Mouse (Mus musculus) neural tube, embryonic 12.5 days (tissue): ENCODE data around the gene Aipl1. TPM values are rescaled to one million over a fixed set of nuclear protein-coding genes. Genes with fewer than 3 reads are reported as not detected.

Experiments used
- ATAC-seq: fragments of 200-750 bp; cut with Nextera tagmentation; 2 replicates; pipeline ENCODE4 v1.8.0; 2017; ENCODE audit warnings: low read depth, mild to moderate bottlenecking, moderate TSS enrichment, moderate library complexity; ENCODE audit not compliant: low FRiP score
- H3K27ac ChIP-seq: fragments of 300-500 bp; sonication (generic); 2 replicates; pipeline ENCODE4 v1.5.1; 2016
- H3K27me3 ChIP-seq: fragments of 300-500 bp; sonication (generic); replicated peaks from 2 replicates; pipeline ENCODE4 v1.6.1; 2016; ENCODE audit warnings: mild to moderate bottlenecking
- H3K36me3 ChIP-seq: fragments of 300-500 bp; sonication (generic); 2 replicates; pipeline ENCODE4 v1.6.1; 2016; ENCODE audit warnings: mild to moderate bottlenecking
- H3K4me1 ChIP-seq: fragments of 300-500 bp; sonication (generic); 2 replicates; pipeline ENCODE4 v1.6.1; 2016
- H3K4me2 ChIP-seq: fragments of 300-500 bp; sonication (generic); replicated peaks from 2 replicates; pipeline ENCODE4 v1.6.1; 2016; ENCODE audit warnings: mild to moderate bottlenecking
- H3K4me3 ChIP-seq: fragments of 300-500 bp; sonication (generic); 2 replicates; pipeline ENCODE4 v1.5.1; 2016
- H3K9ac ChIP-seq: fragments of 300-500 bp; sonication (generic); 2 replicates; pipeline ENCODE4 v1.6.1; 2016; ENCODE audit warnings: mild to moderate bottlenecking
- H3K9me3 ChIP-seq: fragments of 300-500 bp; sonication (generic); 2 replicates; pipeline ENCODE4 v1.6.1; 2016; ENCODE audit warnings: mild to moderate bottlenecking
- WGBS: fragments of 180-500 bp; shearing (Covaris S2); methylation state at CpG from one replicate; pipeline ENCODE4 v1.1.7; 2016; 5-methylcytosine and 5-hydroxymethylcytosine counted together
- polyA plus RNA-seq: library from polyadenylated mRNA; unstranded; fragments of >200 nt; fragmentation: Nextera tagmentation; extraction: Ambion mirVana; gene quantifications from 2 replicates; pipeline ENCODE4 v1.2.1, GENCODE M21; 2016

The Aipl1 gene
- polyA plus RNA-seq: 0.24 and 0.47 TPM in 2 replicates

DNA sequence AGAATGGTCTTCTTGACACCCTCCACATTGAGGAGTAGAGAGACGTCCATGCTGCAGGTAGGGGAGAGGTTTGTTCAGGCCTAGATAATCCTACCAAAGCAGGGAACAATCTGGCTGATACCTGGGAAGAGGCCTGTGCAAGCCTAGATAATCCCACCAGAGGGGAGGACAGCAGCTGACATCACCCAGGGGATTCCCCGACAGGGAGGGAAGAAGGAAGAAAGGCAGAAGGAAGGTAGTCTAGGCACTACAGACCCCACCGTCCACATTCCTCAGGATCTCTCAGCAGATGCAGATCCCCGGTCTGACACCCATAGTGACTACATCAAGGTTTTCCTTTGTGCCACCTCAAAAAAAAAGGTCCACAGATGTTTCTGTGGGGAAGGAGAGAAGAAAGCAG, at the start of gene Aipl1:
Aipl1 (minus strand) TSS at position 101 of the 400 bp plus-strand sequence.
- Histone ChIP-seq H3K9ac (no peak within 1 kb of the TSS), H3K36me3 (no peaks in the 10 kb centered on the region), H3K4me2 (no peak within 1 kb of the TSS), H3K4me3 (no peak within 1 kb of the TSS), H3K27ac (no peak within 1 kb of the TSS), H3K4me1 (peaks cover 34% of the 10 kb centered on the region), H3K27me3 (no peaks in the 10 kb centered on the region), H3K9me3 (no peaks in the 10 kb centered on the region)
- ATAC-seq: no peak
- 78% methylated on average over 4 of the region's 4 CpGs for WGBS

DNA sequence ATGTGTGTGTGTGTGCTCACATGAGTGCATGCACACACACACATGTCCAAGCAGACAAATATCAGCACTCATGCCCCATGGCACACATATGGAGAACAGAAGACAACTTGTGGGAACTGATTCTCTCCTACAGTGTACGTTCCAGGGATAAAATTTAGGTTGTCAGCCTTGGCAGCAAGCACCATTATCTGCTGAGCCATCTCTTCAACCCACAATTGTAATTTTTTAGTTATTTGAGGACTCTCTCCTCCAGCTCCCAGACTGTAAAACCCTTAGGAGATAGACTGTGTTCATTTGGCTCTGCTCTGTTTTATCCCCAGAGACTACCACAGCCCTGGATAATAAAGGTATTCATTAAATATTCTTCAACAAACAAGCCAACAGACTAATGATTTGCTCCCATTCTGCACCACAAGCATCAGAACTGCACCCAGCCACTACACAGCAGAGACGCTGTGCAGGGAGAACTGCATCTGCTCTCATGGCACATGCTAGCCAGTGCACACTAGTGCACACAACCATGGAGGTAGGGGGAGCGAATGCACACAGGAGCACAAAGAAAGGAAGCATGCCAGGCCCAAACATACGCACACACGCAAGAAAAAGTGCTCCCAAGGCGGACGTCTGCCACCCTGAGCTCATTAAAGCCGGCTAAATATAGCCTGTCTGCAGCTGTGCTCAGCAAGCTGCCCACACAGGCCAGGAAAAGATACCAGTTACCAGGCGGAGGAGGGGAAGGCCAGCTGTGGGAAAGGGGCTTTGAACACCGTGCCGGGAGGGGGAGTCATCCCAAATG, 49.1 kb upstream of the Aipl1 start:
- 41% methylated on average over 11 of the region's 11 CpGs for WGBS
- H3K27ac ChIP-seq: peak overlapping the region; percentile 48; the same call in 1 of the 2 replicates
- H3K4me3 ChIP-seq: no peak overlapping the region
- no peak overlapping the region for H3K9ac ChIP-seq
- no peak; the same call in 1 of the 2 replicates for ATAC-seq
- H3K36me3 ChIP-seq: no peaks in the 10 kb centered on the region
- no peaks in the 10 kb centered on the region for H3K27me3 ChIP-seq
- no peak overlapping the region for H3K4me2 ChIP-seq
- H3K4me1 ChIP-seq: peaks cover 18% of the 10 kb centered on the region
- H3K9me3 ChIP-seq: no peaks in the 10 kb centered on the region

DNA sequence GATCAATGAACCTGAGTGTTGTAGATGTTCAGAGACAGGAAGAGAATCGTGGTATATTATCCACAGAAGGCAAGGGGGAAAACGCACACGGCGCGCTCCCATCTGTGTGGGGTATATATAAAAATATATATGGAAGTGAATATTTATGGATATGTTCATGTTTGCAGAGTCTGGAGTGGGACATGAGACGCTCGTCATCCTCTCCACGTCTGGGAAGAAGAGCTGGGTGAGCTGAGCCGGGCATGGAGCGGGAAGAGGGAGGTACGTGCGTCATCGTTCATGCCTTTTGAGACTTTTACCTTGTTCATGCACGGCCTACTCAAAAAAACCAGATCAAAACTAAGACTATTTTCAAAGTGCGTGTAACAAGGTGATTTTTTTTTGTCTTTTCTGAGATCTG, 47.0 kb upstream of the Aipl1 start:
- Histone ChIP-seq H3K9ac (no peak overlapping the region), H3K4me2 (no peak overlapping the region), H3K9me3 (no peaks in the 10 kb centered on the region), H3K4me1 (peaks cover 18% of the 10 kb centered on the region), H3K4me3 (no peak overlapping the region), H3K27ac (no peak overlapping the region), H3K36me3 (no peaks in the 10 kb centered on the region), H3K27me3 (no peaks in the 10 kb centered on the region)
- no peak for ATAC-seq
- 96% methylated on average over 15 of the region's 15 CpGs for WGBS

DNA sequence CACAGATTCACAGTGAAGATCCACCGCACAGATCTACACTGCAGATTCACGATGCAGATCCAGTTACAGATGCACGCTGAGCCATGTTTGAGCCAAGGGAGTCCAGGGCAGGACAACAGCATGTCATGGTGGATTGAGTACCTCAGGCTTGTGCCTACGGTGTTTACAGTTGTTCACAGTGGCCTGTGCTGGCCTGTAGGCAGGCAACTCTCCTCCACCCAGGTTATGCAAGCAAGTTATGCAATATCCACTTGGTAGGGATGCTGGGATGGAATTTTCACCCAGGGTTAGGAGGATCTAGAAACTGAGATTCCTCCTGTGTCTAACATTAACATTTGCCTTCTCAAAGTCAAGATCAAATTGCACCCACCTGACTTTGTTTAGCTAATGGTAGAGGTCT, 45.3 kb upstream of the Aipl1 start:
- Histone ChIP-seq H3K4me3 (no peak overlapping the region), H3K9ac (no peak overlapping the region), H3K9me3 (no peaks in the 10 kb centered on the region), H3K27ac (no peak overlapping the region), H3K36me3 (no peaks in the 10 kb centered on the region), H3K27me3 (no peaks in the 10 kb centered on the region), H3K4me1 (peaks cover 14% of the 10 kb centered on the region; the same call in 1 of the 2 replicates), H3K4me2 (no peak overlapping the region)
- ATAC-seq: no peak
- 96% methylated on average over 4 of the region's 4 CpGs for WGBS

DNA sequence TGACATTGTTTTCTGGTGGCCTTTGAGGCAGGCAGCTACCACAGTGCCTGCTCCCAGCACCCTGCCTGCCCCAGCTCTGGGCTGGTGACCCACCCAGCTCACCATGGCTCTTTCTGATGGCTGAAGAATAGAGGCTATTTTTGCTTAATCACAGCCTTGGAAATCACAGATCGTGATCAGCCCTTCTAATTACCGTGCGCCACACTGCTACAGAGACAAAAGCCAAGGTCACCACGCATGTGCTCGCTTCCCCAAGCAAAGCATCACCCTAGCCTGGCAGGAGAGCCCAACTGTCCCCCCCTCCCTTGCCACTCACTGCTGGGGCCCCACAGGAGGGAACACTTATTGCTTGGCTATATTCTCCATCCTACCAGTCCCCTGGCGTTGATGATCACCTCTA, 43.2 kb upstream of the Aipl1 start:
- WGBS: 75% methylated on average over 6 of the region's 6 CpGs
- no peak for ATAC-seq
- H3K4me3 ChIP-seq: no peak overlapping the region

DNA sequence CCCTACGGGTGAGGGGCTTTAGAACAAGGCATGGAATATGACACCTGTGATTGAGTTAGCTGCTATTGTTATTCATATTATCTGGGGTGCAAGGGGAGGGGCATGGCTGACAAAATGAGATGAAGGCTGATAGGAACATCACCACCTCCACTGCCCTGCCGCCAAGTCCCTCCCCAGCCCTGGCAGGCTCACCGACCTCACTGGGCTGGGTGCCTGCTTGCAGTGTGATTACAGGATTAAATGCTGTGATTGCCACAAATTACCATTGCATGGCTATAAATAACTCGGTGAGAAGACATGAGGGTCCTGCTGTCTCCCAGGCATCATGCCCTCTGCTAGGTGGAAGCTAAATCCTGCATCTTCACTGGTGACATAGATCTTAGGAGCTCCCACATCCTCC, 41.3 kb upstream of the Aipl1 start:
- 54% methylated on average over 4 of the region's 4 CpGs for WGBS
- no peaks in the 10 kb centered on the region for H3K36me3 ChIP-seq
- no peak for ATAC-seq

More for the DNA sequence above, 43.2 kb upstream of the Aipl1 start:
- no peak overlapping the region for H3K27ac ChIP-seq
- no peak overlapping the region for H3K4me2 ChIP-seq
- no peaks in the 10 kb centered on the region for H3K27me3 ChIP-seq
- no peaks in the 10 kb centered on the region for H3K4me1 ChIP-seq
- H3K9me3 ChIP-seq: no peaks in the 10 kb centered on the region
- no peaks in the 10 kb centered on the region for H3K36me3 ChIP-seq
- H3K9ac ChIP-seq: no peak overlapping the region

DNA sequence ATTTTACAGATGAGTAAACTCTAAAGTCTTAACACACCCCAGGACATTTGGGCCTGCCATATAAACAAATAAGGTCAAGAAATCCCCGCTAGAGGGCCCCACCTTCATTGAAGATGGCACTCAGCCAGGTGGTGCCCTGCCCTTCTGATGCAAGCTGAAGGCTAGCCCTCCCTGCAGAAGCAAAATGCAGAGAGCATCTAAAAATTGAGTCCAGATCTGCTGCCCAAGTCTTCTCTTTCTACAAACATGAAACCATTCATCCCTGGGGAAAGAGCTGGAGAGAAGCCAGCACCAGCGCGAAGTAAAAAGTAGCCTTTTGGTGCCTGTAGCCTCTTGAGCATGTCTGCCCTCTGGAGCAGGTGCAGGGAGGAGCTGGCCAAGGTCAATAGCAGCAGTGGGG, 40.7 kb upstream of the Aipl1 start:
- H3K9me3 ChIP-seq: no peaks in the 10 kb centered on the region
- H3K4me3 ChIP-seq: no peak overlapping the region
- H3K36me3 ChIP-seq: no peaks in the 10 kb centered on the region
- no peak overlapping the region for H3K9ac ChIP-seq
- 52% methylated on average over 3 of the region's 3 CpGs for WGBS
- no peaks in the 10 kb centered on the region for H3K4me1 ChIP-seq
- no peaks in the 10 kb centered on the region for H3K27me3 ChIP-seq
- H3K4me2 ChIP-seq: no peak overlapping the region
- no peak for ATAC-seq
- H3K27ac ChIP-seq: no peak overlapping the region

More for the DNA sequence above, 41.3 kb upstream of the Aipl1 start:
- Histone ChIP-seq H3K27ac (no peak overlapping the region), H3K4me1 (no peaks in the 10 kb centered on the region), H3K4me2 (no peak overlapping the region), H3K9ac (no peak overlapping the region), H3K9me3 (no peaks in the 10 kb centered on the region), H3K27me3 (no peaks in the 10 kb centered on the region), H3K4me3 (no peak overlapping the region)

DNA sequence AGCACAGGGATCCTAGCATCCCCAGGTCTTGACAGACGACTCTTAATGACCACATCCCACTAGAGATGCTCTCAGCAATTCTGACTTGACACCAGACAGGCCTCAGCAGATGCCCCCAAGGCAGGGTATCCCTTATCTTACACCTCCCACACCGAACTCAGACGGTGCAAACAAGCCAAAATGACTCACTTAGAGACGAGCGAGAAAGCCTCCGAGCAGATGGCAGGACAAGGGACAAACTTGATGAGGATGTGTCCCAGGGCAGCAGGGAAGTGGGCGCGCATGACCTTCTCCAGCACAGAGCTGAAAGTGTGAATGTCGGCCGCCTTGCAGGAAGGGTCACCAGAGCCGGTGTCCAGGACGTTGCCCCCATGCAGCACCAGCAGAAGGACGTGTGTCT, 36.9 kb upstream of the Aipl1 start:
- Histone ChIP-seq H3K27ac (no peak overlapping the region), H3K4me3 (no peak overlapping the region), H3K27me3 (no peaks in the 10 kb centered on the region), H3K9me3 (no peaks in the 10 kb centered on the region), H3K4me1 (peaks cover 7% of the 10 kb centered on the region; the same call in 1 of the 2 replicates), H3K36me3 (no peaks in the 10 kb centered on the region), H3K4me2 (no peak overlapping the region), H3K9ac (no peak overlapping the region)
- no peak for ATAC-seq
- 88% methylated on average over 13 of the region's 13 CpGs for WGBS

DNA sequence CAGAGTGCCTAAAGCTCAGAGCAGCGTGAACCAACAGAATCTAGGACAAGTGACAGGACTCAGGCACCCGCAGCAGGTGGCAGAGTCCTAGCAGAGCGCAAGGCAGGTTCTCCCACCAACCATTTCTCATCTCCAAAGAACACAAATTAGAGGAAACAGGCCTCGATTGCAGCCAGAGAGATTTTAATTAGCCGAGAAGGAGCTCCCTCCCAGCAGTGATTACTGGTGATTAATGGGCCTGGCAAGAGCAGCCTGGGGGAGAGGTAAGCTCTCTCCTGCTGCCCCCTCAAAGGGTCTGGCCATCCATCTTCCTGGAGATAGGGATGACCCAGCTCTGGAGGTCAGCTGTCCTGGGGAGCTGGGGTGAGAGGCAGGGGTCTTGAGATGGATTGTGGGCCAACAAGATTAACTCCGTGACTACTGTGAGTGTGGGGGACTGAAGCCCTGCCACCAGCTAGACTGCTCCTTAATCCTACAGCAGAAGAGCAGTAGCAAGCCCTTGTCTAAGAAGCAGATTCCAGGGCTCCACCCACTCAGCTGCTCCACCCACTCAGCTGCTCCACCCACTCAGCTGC, 35.1 kb upstream of the Aipl1 start:
- Histone ChIP-seq H3K36me3 (no peaks in the 10 kb centered on the region), H3K4me1 (peaks cover 7% of the 10 kb centered on the region; the same call in 1 of the 2 replicates), H3K4me3 (no peak overlapping the region), H3K4me2 (no peak overlapping the region), H3K27ac (no peak overlapping the region), H3K9me3 (no peaks in the 10 kb centered on the region), H3K9ac (no peak overlapping the region), H3K27me3 (no peaks in the 10 kb centered on the region)
- 33% methylated on average over 6 of the region's 6 CpGs for WGBS
- ATAC-seq: no peak

DNA sequence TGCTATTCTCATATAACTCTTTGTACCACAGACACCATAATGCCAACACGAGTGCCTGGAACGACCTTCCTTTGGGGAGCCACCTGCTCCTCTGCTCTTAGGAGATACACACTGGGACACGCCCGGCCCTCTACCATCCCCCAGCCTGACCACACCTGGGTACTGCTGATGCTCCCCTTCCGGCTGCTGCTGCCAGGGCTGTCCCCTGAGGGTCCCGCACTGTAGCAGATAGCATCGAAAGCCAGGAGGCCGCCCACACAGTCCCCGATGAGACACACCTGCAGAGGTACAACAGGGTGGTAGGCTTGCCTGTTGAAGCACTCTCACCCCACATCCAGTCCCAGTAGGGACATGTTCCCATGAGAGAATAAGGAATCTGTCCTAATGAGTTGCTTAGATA, 33.4 kb upstream of the Aipl1 start:
- no peak for ATAC-seq
- WGBS: 81% methylated on average over 9 of the region's 9 CpGs
- H3K9ac ChIP-seq: no peak overlapping the region
- H3K27ac ChIP-seq: no peak overlapping the region
- H3K4me1 ChIP-seq: peaks cover 7% of the 10 kb centered on the region; the same call in 1 of the 2 replicates
- H3K9me3 ChIP-seq: no peaks in the 10 kb centered on the region
- no peaks in the 10 kb centered on the region for H3K36me3 ChIP-seq
- no peak overlapping the region for H3K4me2 ChIP-seq
- no peaks in the 10 kb centered on the region for H3K27me3 ChIP-seq
- no peak overlapping the region for H3K4me3 ChIP-seq

DNA sequence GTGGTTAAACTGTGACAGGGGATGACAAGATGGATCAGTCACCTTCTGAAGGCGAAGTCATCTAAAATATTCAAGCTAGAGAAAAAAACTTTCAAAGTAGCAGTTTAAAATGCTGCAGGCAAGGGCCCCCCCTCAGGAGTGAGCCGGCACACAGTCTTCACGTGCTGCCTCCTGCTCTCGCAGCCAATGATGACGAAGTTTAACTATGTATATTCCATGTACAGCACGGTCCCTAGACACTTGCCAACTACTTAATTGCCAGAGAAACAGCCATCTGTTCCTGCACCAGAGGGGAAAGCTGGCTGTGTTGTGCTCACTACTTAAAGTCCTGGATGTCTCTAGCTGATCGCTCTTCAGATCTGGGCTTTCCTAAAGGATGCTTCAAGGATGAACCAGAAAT, 30.7 kb upstream of the Aipl1 start:
- Histone ChIP-seq H3K4me1 (peaks cover 7% of the 10 kb centered on the region; the same call in 1 of the 2 replicates), H3K9me3 (peaks cover 6% of the 10 kb centered on the region; the same call in 1 of the 2 replicates), H3K4me2 (no peak overlapping the region), H3K27ac (no peak overlapping the region), H3K36me3 (no peaks in the 10 kb centered on the region), H3K9ac (no peak overlapping the region), H3K4me3 (no peak overlapping the region), H3K27me3 (no peaks in the 10 kb centered on the region)
- WGBS: 71% methylated on average over 7 of the region's 7 CpGs
- ATAC-seq: no peak

DNA sequence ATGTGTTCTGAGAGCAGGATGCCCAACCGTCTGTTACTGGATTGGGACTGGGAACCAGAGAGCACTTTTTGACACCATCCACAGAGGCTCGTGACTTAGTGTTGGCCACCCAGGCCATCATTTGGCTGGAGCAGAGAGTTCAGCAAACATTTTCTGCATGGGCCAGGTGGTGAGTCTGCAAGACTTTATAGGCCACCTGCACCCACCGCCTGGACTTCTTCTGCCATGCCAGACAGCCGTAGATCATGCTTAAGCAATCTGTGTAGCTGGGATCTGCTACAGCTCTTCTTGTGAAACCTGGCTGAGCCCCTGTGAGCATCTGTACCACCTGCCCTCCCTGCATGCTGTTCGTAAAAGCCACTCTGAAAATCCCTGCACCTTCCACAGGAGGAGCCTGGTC, 30.0 kb upstream of the Aipl1 start:
- Histone ChIP-seq H3K36me3 (no peaks in the 10 kb centered on the region), H3K9ac (no peak overlapping the region), H3K4me1 (peaks cover 5% of the 10 kb centered on the region; the same call in 1 of the 2 replicates), H3K27me3 (no peaks in the 10 kb centered on the region), H3K4me3 (no peak overlapping the region), H3K27ac (no peak overlapping the region), H3K9me3 (peaks cover 6% of the 10 kb centered on the region; the same call in 1 of the 2 replicates), H3K4me2 (no peak overlapping the region)
- ATAC-seq: no peak
- WGBS: 69% methylated on average over 5 of the region's 5 CpGs
